Mouse (Mus musculus): Measurements from ENCODE around the gene Gm43720. TPM values are rescaled to one million over a fixed set of nuclear protein-coding genes. Genes with fewer than 3 reads are reported as not detected.

The Gm43720 gene
- polyA plus RNA-seq, 1 experiment from 2014 or later = 0.06 TPM

DNA sequence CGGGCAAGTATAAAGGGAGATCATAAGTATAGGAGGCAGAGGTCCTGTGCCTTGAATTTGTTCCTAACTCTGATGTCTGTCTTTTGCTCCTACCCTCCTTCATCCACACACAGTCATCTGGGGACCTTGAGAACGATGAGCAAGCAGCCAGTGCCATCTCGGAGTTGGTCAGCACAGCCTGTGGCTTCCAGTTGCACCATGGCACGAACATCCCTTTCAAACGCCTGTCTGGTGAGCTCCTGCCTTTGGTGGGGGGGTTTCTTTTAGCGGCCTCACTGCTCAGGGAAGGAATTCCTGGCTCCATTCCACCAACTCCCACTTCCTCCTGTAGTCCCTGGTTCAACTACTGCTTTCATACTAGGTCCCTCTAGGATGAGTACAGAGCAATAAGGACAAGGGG lies 21.2 kb downstream of the Gm43720 start:
- no peak for DNase-seq (ENCODE audit: low spot score)
- 83% methylated on average over 6 of the region's 6 CpGs for whole genome bisulfite sequencing

DNA sequence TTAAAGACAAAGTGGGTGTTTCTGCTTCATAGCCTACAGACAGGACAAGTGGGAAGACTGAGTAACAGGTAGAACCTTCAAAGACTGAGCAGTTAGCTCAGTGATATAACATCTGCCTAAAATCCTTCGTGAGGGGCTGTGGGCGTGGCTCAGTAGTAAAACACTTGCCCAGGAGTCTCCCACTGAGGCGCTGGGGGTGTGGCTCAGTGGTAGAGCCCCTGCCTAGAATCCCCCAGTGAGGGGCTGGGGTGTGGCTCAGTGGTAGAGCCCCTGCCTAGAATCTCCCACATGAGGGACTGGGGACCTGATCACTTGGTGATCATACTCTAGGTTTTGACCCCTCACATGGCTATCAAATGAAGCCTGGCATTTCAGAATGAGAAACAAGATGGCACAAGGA lies 21.7 kb downstream of the Gm43720 start:
- ATAC-seq (ENCODE audit: low FRiP score) (no peak), DNase-seq (ENCODE audit: low spot score) (no peak)
- WGBS = 97% methylated on average over 3 of the region's 3 CpGs
- H3K9me3 ChIP-seq (ENCODE audit: control insufficient read depth, low read length) = no peaks in the 10 kb centered on the region
- H3K4me3 ChIP-seq (ENCODE audit: low read depth, low read length) = no peak overlapping the region
- no peak overlapping the region for H3K27ac ChIP-seq (ENCODE audit: low read depth, low read length)
- no peak overlapping the region for H3K4me2 ChIP-seq (replicated peaks; ENCODE audit: low read depth, low read length)
- no peaks in the 10 kb centered on the region for H3K27me3 ChIP-seq (ENCODE audit: control insufficient read depth, insufficient read depth, low read length)
- peaks cover 7% of the 10 kb centered on the region; the same call in 1 of the 2 replicates for H3K36me3 ChIP-seq (ENCODE audit: control insufficient read depth, insufficient read depth, low read length)
- no peak overlapping the region for H3K9ac ChIP-seq (ENCODE audit: low read depth, low read length)
- H3K4me1 ChIP-seq (replicated peaks; ENCODE audit: control insufficient read depth, insufficient read depth, low read length) = peaks cover 8% of the 10 kb centered on the region

More for the DNA sequence above, 21.2 kb downstream of the Gm43720 start:
- Histone ChIP-seq H3K4me3 (ENCODE audit: low read depth, low read length) (no peak overlapping the region), H3K4me2 (replicated peaks; ENCODE audit: low read depth, low read length) (no peak overlapping the region), H3K36me3 (ENCODE audit: control insufficient read depth, insufficient read depth, low read length) (peaks cover 7% of the 10 kb centered on the region; the same call in 1 of the 2 replicates), H3K9me3 (ENCODE audit: control insufficient read depth, low read length) (no peaks in the 10 kb centered on the region), H3K4me1 (replicated peaks; ENCODE audit: control insufficient read depth, insufficient read depth, low read length) (peaks cover 10% of the 10 kb centered on the region), H3K27me3 (ENCODE audit: control insufficient read depth, insufficient read depth, low read length) (no peaks in the 10 kb centered on the region), H3K27ac (ENCODE audit: low read depth, low read length) (no peak overlapping the region), H3K9ac (ENCODE audit: low read depth, low read length) (no peak overlapping the region)
- ATAC-seq (ENCODE audit: low FRiP score) = no peak

DNA sequence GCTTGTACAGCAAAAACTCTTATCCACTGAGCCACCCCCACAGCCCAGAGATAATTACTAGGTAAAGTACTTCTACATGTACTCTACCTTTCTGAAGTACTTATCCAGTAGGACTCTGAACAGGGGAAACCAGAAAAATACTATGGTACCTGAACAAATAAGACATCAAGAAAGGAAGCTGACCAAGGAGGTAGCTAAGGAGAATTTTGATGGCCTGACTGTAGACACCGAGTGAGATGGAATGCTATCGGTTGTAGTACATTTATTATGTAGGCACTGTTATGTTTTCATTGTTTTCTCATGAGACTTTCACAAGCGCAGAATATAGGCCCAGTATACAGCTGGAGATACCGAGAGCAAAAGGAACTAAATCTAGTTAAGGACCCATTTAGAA lies 22.2 kb downstream of the Gm43720 start:
- WGBS = 90% methylated on average over 4 of the region's 4 CpGs
- ATAC-seq (ENCODE audit: low FRiP score) (no peak), DNase-seq (ENCODE audit: low spot score) (no peak)
- H3K9ac ChIP-seq (ENCODE audit: low read depth, low read length) = no peak overlapping the region
- peaks cover 6% of the 10 kb centered on the region for H3K4me1 ChIP-seq (replicated peaks; ENCODE audit: control insufficient read depth, insufficient read depth, low read length)
- H3K9me3 ChIP-seq (ENCODE audit: control insufficient read depth, low read length) = no peaks in the 10 kb centered on the region
- peaks cover 7% of the 10 kb centered on the region; the same call in 1 of the 2 replicates for H3K36me3 ChIP-seq (ENCODE audit: control insufficient read depth, insufficient read depth, low read length)
- no peaks in the 10 kb centered on the region for H3K27me3 ChIP-seq (ENCODE audit: control insufficient read depth, insufficient read depth, low read length)
- no peak overlapping the region for H3K4me2 ChIP-seq (replicated peaks; ENCODE audit: low read depth, low read length)
- no peak overlapping the region for H3K27ac ChIP-seq (ENCODE audit: low read depth, low read length)
- no peak overlapping the region for H3K4me3 ChIP-seq (ENCODE audit: low read depth, low read length)

DNA sequence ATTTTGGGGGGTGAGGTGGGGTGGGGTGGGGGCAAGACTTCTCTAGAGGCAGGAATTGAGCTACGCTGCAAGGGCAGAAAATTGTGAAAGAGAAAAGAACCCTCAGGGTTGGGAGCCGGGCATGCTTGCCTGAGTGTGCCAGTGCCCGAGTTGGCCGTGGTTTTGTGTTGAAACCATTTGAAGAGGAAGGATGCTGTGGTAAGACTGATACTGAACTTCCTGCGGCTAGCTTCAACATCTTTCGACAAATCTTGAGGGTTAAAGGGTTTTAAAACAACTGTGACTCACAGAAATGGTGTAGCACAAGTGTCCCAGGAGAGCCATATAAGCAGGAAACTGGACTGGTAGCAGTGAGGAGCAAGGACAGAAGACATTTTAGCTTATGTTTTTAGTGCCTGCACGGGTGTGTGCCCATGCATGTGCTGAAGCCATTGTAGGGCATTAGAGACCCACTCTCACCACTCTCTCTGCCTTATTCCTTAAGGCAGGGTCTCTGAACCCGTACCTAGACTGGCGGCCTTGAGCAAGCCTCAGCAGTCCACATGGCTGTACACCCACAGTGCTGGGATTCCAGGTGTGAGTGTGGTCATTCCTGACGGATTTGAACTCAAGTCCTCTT lies 22.7 kb downstream of the Gm43720 start:
- DNase-seq (ENCODE audit: low spot score) (no peak), ATAC-seq (ENCODE audit: low FRiP score) (no peak)
- Histone ChIP-seq H3K4me3 (ENCODE audit: low read depth, low read length) (no peak overlapping the region), H3K4me1 (replicated peaks; ENCODE audit: control insufficient read depth, insufficient read depth, low read length) (peaks cover 3% of the 10 kb centered on the region), H3K9ac (ENCODE audit: low read depth, low read length) (no peak overlapping the region), H3K9me3 (ENCODE audit: control insufficient read depth, low read length) (no peaks in the 10 kb centered on the region), H3K27me3 (ENCODE audit: control insufficient read depth, insufficient read depth, low read length) (no peaks in the 10 kb centered on the region), H3K27ac (ENCODE audit: low read depth, low read length) (no peak overlapping the region), H3K36me3 (ENCODE audit: control insufficient read depth, insufficient read depth, low read length) (peaks cover 7% of the 10 kb centered on the region; the same call in 1 of the 2 replicates), H3K4me2 (replicated peaks; ENCODE audit: low read depth, low read length) (no peak overlapping the region)
- 90% methylated on average over 10 of the region's 10 CpGs for WGBS

DNA sequence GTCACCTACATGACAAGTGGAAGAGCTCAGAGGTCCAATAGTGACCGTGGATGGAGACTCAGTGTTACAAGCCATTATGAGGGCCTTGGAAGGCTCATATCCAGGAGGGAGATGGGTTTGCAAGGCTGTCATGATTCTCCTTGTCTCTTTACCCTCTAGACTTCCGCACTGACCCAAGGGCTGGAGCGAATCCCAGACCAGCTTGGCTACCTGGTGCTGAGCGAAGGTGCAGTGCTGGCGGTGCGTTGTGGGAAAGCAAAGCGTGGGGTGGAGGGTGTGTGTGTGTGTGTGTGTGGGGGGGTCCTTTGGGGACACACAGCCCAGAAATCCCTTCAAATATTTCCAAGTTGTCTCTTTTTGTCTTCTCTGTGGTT lies 23.7 kb downstream of the Gm43720 start:
- Histone ChIP-seq H3K9me3 (ENCODE audit: control insufficient read depth, low read length) (no peaks in the 10 kb centered on the region), H3K27me3 (ENCODE audit: control insufficient read depth, insufficient read depth, low read length) (no peaks in the 10 kb centered on the region), H3K27ac (ENCODE audit: low read depth, low read length) (peak overlapping the region; percentile 48), H3K36me3 (ENCODE audit: control insufficient read depth, insufficient read depth, low read length) (0 out of 2 replicates have a peak, but pooled peaks cover 4% of the 10 kb centered on the region), H3K9ac (ENCODE audit: low read depth, low read length) (peak overlapping the region; percentile 73), H3K4me3 (ENCODE audit: low read depth, low read length) (peak overlapping the region; percentile 59), H3K4me2 (replicated peaks; ENCODE audit: low read depth, low read length) (peak overlapping the region; percentile 72), H3K4me1 (replicated peaks; ENCODE audit: control insufficient read depth, insufficient read depth, low read length) (peaks cover 3% of the 10 kb centered on the region; the same call in 1 of the 2 replicates)
- DNase-seq (ENCODE audit: low spot score) (no peak), ATAC-seq (ENCODE audit: low FRiP score) (no peak)
- 22% methylated on average over 7 of the region's 7 CpGs for WGBS

DNA sequence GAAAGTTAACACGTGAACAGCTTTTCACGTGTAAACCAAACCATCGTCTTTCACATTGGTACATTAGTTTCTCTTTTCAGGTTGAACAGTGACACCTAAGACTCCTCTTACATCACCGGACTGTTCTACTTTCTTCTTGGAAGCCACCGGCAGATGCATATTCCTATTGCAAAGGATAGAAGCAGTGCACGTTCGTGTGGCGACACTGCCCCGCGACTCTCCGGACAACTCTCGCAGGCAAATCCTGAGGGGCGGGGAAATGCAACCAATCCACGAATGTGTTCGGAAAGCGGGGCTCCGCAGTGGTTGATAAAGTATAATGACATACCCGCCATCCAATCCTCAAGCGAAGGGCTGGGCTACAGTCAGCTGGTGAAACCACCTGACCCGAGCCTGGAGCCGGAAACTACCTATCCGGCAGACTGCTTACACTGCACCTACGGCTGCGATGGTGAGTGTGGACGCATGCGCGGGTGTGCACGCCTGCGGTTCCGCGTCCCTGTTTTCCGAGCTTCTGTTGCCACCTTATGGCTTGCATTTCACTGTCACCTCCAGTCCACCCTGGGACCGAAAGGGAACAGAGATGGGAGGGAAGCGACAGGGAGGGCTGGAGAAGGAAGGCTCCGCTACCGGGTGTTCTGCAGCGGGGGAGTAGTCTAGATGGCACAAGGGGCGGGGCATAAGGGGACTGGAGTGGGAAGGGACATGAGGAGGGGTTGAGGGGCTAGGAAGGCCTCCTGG lies 24.2 kb downstream of the Gm43720 start, which contains the start of gene Lamtor4:
Gene Lamtor4 (plus strand): TSS at position 130 of the 741 bp plus-strand sequence.
- H3K9me3 ChIP-seq (ENCODE audit: control insufficient read depth, low read length) = no peaks in the 10 kb centered on the region
- peaks cover 3% of the 10 kb centered on the region; the same call in 1 of the 2 replicates for H3K4me1 ChIP-seq (replicated peaks; ENCODE audit: control insufficient read depth, insufficient read depth, low read length)
- H3K9ac ChIP-seq (ENCODE audit: low read depth, low read length) = peak within 1 kb of the TSS; percentile 73
- H3K27me3 ChIP-seq (ENCODE audit: control insufficient read depth, insufficient read depth, low read length) = no peaks in the 10 kb centered on the region
- ATAC-seq (ENCODE audit: low FRiP score) (peak; percentile 100), DNase-seq (ENCODE audit: low spot score) (peak; percentile 88)
- 0 out of 2 replicates have a peak, but pooled peaks cover 4% of the 10 kb centered on the region for H3K36me3 ChIP-seq (ENCODE audit: control insufficient read depth, insufficient read depth, low read length)
- H3K4me3 ChIP-seq (ENCODE audit: low read depth, low read length) = peak within 1 kb of the TSS; percentile 59
- peak within 1 kb of the TSS; percentile 48 for H3K27ac ChIP-seq (ENCODE audit: low read depth, low read length)
- WGBS = under 1% methylated on average over 38 of the region's 38 CpGs
- H3K4me2 ChIP-seq (replicated peaks; ENCODE audit: low read depth, low read length) = peak within 1 kb of the TSS; percentile 72

DNA sequence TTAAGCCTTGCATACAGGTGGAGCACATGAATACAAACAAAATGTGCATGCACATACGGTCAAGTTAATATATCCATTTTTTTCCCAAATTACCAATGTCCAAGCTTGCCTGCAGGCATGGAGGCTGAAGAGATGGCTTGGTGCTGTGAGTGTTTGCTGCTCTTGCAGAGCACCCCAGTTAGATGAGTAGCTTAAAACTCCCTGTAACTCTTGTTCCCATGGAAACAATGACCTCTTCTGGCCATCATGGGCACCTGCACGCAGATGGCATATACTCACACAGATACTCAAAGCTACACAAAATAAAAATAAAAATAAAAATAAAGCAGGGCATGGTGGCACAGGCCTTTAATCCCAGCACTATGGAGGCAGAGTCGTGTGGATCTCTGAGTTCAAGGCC lies 26.7 kb downstream of the Gm43720 start:
- Histone ChIP-seq H3K27ac (ENCODE audit: low read depth, low read length) (no peak overlapping the region), H3K4me2 (replicated peaks; ENCODE audit: low read depth, low read length) (no peak overlapping the region), H3K4me1 (replicated peaks; ENCODE audit: control insufficient read depth, insufficient read depth, low read length) (peaks cover 3% of the 10 kb centered on the region; the same call in 1 of the 2 replicates), H3K36me3 (ENCODE audit: control insufficient read depth, insufficient read depth, low read length) (no peaks in the 10 kb centered on the region), H3K9me3 (ENCODE audit: control insufficient read depth, low read length) (no peaks in the 10 kb centered on the region), H3K4me3 (ENCODE audit: low read depth, low read length) (no peak overlapping the region), H3K27me3 (ENCODE audit: control insufficient read depth, insufficient read depth, low read length) (no peaks in the 10 kb centered on the region), H3K9ac (ENCODE audit: low read depth, low read length) (no peak overlapping the region)
- ATAC-seq (ENCODE audit: low FRiP score) (no peak), DNase-seq (ENCODE audit: low spot score) (no peak)
- WGBS = 91% methylated on average over 3 of the region's 3 CpGs

DNA sequence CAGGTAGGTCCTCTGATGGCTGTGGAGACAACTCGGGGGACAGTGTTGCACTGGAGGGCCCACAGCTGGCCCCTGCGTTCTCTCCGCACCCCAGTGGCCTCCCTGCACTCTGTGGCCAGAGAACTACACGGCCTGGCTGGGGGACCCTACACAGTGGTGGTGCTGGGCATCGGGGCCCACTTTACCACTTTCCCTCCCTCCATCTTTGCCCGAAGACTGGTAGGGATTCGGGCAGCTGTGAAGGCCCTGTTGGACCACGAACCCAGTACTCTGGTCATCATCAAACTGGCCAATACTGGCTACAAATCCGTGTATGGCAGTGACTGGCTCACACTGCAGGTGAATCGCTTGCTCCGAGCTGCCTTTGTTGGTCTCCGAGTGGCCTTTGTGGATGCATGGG lies 28.6 kb downstream of the Gm43720 start:
- no peaks in the 10 kb centered on the region for H3K9me3 ChIP-seq (ENCODE audit: control insufficient read depth, low read length)
- DNase-seq (ENCODE audit: low spot score) (no peak), ATAC-seq (ENCODE audit: low FRiP score) (no peak)
- peaks cover 1% of the 10 kb centered on the region; the same call in 1 of the 2 replicates for H3K4me1 ChIP-seq (replicated peaks; ENCODE audit: control insufficient read depth, insufficient read depth, low read length)
- no peak overlapping the region for H3K9ac ChIP-seq (ENCODE audit: low read depth, low read length)
- no peak overlapping the region for H3K4me2 ChIP-seq (replicated peaks; ENCODE audit: low read depth, low read length)
- H3K4me3 ChIP-seq (ENCODE audit: low read depth, low read length) = no peak overlapping the region
- H3K27ac ChIP-seq (ENCODE audit: low read depth, low read length) = no peak overlapping the region
- H3K36me3 ChIP-seq (ENCODE audit: control insufficient read depth, insufficient read depth, low read length) = no peaks in the 10 kb centered on the region
- WGBS = 87% methylated on average over 12 of the region's 12 CpGs
- no peaks in the 10 kb centered on the region for H3K27me3 ChIP-seq (ENCODE audit: control insufficient read depth, insufficient read depth, low read length)

Measured in hindbrain, embryonic 11.5 days (tissue).